Mouse (Mus musculus): ENCODE results near the gene Tdp2.

Tdp2 gene

GRCm38 (mm10) chr13:24831353-24832130, at the start of gene Tdp2, which contains the start of gene Acot13:
Gene Tdp2 (plus strand): TSS chr13:24831679.
Gene Acot13 (minus strand): TSS chr13:24831540.
- peak; percentile 91 to 96 for DNase-seq

- no peak for DNase-seq
These were observed 49.6 kb upstream of the Tdp2 start for GRCm38 (mm10) chr13:24781916-24782315.

GRCm38 (mm10) chr13:24786014-24786490, 45.4 kb upstream of the Tdp2 start:
- DNase-seq, result peak; percentile 64 to 77

GRCm38 (mm10) chr13:24787477-24787876, 44.0 kb upstream of the Tdp2 start:
- no peak for DNase-seq

- no peak for DNase-seq
These were observed 40.1 kb upstream of the Tdp2 start for GRCm38 (mm10) chr13:24791349-24791748.

- no peak for DNase-seq
These were observed 39.0 kb upstream of the Tdp2 start for GRCm38 (mm10) chr13:24792411-24793045.

- no peak for DNase-seq
These were observed 32.8 kb upstream of the Tdp2 start for GRCm38 (mm10) chr13:24798686-24799085.

- DNase-seq, result no peak
These were observed 32.1 kb upstream of the Tdp2 start for GRCm38 (mm10) chr13:24799378-24799777.

GRCm38 (mm10) chr13:24799925-24800673, 31.4 kb upstream of the Tdp2 start:
- peak; percentile 49 for DNase-seq

GRCm38 (mm10) chr13:24800674-24801307, 30.7 kb upstream of the Tdp2 start:
- DNase-seq, result peak; percentile 97 to 98

- DNase-seq, result peak in 1 of 2 experiments; percentile 79
These were observed 30.1 kb upstream of the Tdp2 start, which contains the start of gene BC005537 for GRCm38 (mm10) chr13:24801308-24801921. Gene BC005537 (plus strand): TSS chr13:24801657.

- DNase-seq, result peak; percentile 22 to 49
These were observed 29.3 kb upstream of the Tdp2 start for GRCm38 (mm10) chr13:24802131-24802691.

GRCm38 (mm10) chr13:24803196-24803595, 28.3 kb upstream of the Tdp2 start:
- no peak for DNase-seq

GRCm38 (mm10) chr13:24806079-24806478, 25.4 kb upstream of the Tdp2 start:
- DNase-seq, result no peak

- DNase-seq, result no peak
These were observed 19.0 kb upstream of the Tdp2 start for GRCm38 (mm10) chr13:24812521-24812920.

GRCm38 (mm10) chr13:24814616-24815015, 16.9 kb upstream of the Tdp2 start:
- DNase-seq, result no peak

- peak in 1 of 2 experiments; percentile 17 for DNase-seq
These were observed 15.1 kb upstream of the Tdp2 start for GRCm38 (mm10) chr13:24816125-24817092.

- DNase-seq, result no peak
These were observed 11.5 kb upstream of the Tdp2 start for GRCm38 (mm10) chr13:24819931-24820330.

- no peak for DNase-seq
These were observed 8.7 kb upstream of the Tdp2 start for GRCm38 (mm10) chr13:24822663-24823343.

GRCm38 (mm10) chr13:24824647-24825046, 6.8 kb upstream of the Tdp2 start:
- no peak for DNase-seq
